Mouse (Mus musculus): ENCODE results near the gene Hoxa6.

- TF ChIP-seq CTCF (IDR thresholded peaks at IDR 0.05) (no peak), EP300 (IDR thresholded peaks at IDR 0.05) (no peak)
These were observed 46.5 kb downstream of the Hoxa6 start for GRCm38 (mm10) chr6:52162093-52162380.
